In the genomic region with DNA sequence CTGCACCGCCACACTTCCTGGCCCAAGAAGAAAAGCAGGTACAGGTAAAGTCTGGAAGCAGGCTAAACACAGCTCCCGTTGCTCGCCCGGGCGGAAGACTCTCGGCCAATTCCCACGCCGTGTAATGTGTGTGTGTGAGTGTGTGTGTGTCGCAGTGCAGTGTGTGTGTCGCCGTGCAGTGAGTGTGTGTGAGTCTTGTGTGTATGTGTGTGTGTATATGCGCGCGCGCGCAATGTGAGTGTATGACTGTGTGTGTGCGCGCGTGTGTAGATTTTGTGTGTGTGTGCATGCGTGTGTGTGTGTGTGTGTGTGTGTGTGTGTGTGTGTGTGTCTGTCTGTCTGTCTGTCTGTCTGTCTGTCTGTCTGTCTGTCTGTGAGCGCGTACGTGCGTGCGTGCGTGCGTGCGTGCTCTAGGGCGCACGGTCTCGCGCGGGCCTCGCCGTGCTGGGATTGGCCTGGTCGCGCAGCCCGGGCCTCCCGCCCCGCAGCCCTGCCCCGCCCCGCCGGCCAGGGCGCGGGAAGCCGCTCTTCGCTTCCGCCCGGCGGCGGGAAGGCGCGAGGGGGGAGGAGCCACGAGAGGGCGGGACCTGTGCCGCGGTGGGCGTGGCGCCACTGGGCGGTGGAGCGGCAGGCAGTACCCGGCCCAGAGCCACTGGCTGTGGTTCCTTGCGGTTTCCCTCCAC, we compare ENCODE assay signal across 8 mouse cellular contexts.
DNase-seq lines count a peak whose midpoint lies in the region; ATAC-seq and TF ChIP-seq lines count a peak whose summit lies in the region.

No protein-coding gene starts in this region.

- no peaks in the 10 kb centered on the region for H3K4me1 ChIP-seq in intestine, postnatal 0 days (replicated peaks; ENCODE audit: control insufficient read depth, insufficient read depth, low read length)
- H3K4me1 ChIP-seq in limb, embryonic 10.5 days: peaks cover 58% of the 10 kb centered on the region
- H3K4me1 ChIP-seq in midbrain, embryonic 12.5 days: peaks cover 48% of the 10 kb centered on the region

- peak; percentile 99 for DNase-seq in adrenal gland, postnatal 25 days
- DNase-seq in embryo, embryonic 11 days: peak; percentile 97
- peak; percentile 96 for DNase-seq in gastrocnemius, postnatal 4 days (ENCODE audit: low spot score in 2 of 2)
- peak; percentile 96 for DNase-seq in limb, embryonic 10.5 days (ENCODE audit: low spot score)
- DNase-seq in spleen, adult 12 weeks (ENCODE audit: low spot score): peak; percentile 13

- no peaks in the 10 kb centered on the region for H3K36me3 ChIP-seq in intestine, postnatal 0 days (ENCODE audit: control insufficient read depth, insufficient read depth)
- H3K36me3 ChIP-seq in limb, embryonic 10.5 days: no peaks in the 10 kb centered on the region
- no peaks in the 10 kb centered on the region for H3K36me3 ChIP-seq in midbrain, embryonic 12.5 days

- H3K27me3 ChIP-seq in intestine, postnatal 0 days (replicated peaks; ENCODE audit: control insufficient read depth, insufficient read depth, low read length): no peaks in the 10 kb centered on the region
- H3K27me3 ChIP-seq in limb, embryonic 10.5 days (ENCODE audit: low read depth, poor library complexity, severe bottlenecking): no peaks in the 10 kb centered on the region
- no peaks in the 10 kb centered on the region for H3K27me3 ChIP-seq in midbrain, embryonic 12.5 days

- H3K27ac ChIP-seq in intestine, postnatal 0 days (ENCODE audit: low read depth, low read length): peak overlapping the region; percentile 94
- peak overlapping the region; percentile 96 for H3K27ac ChIP-seq in limb, embryonic 10.5 days
- peak overlapping the region; percentile 91 for H3K27ac ChIP-seq in midbrain, embryonic 12.5 days (replicated peaks)

- no peaks in the 10 kb centered on the region for H3K9me3 ChIP-seq in intestine, postnatal 0 days (ENCODE audit: control insufficient read depth)
- no peaks in the 10 kb centered on the region for H3K9me3 ChIP-seq in limb, embryonic 10.5 days (replicated peaks)
- H3K9me3 ChIP-seq in midbrain, embryonic 12.5 days: no peaks in the 10 kb centered on the region

- no peak for TF ChIP-seq CTCF in intestine, postnatal 0 days (IDR thresholded peaks at IDR 0.05; ENCODE audit: low read depth)

- H3K4me2 ChIP-seq in intestine, postnatal 0 days (replicated peaks; ENCODE audit: low read depth): peak overlapping the region; percentile 89
- H3K4me2 ChIP-seq in midbrain, embryonic 12.5 days (replicated peaks): peak overlapping the region; percentile 94

- H3K9ac ChIP-seq in intestine, postnatal 0 days (ENCODE audit: low read depth, low read length): peak overlapping the region; percentile 54
- H3K9ac ChIP-seq in midbrain, embryonic 12.5 days (replicated peaks): peak overlapping the region; percentile 64

- peak overlapping the region; percentile 51 for H3K4me3 ChIP-seq in intestine, postnatal 0 days (ENCODE audit: low read depth, low read length)
- peak overlapping the region; percentile 61 for H3K4me3 ChIP-seq in limb, embryonic 10.5 days
- peak overlapping the region; percentile 45 for H3K4me3 ChIP-seq in midbrain, embryonic 12.5 days

- ATAC-seq in intestine, postnatal 0 days: peak; percentile 97
- peak; percentile 97 for ATAC-seq in midbrain, embryonic 12.5 days (ENCODE audit: low FRiP score, low read depth)
- no peak for ATAC-seq in activated CD4-positive, CD25-positive, alpha-beta regulatory T cell, adult 4 months

- under 1% methylated on average over 62 of the region's 63 CpGs for WGBS in intestine, postnatal 0 days
- under 1% methylated on average over 62 of the region's 63 CpGs for WGBS in limb, embryonic 10.5 days
- WGBS in midbrain, embryonic 12.5 days: under 1% methylated on average over 42 of the region's 63 CpGs

Comparison
In these comparisons a context has a peak if more than half of its experiments do, and no peak if none do; other contexts are left out.
1. DNase-seq: peak in every context shown above with its lines; median percentile 99 in adrenal gland, postnatal 25 days; 97 in embryo, embryonic 11 days; 96 in gastrocnemius, postnatal 4 days; 96 in limb, embryonic 10.5 days; 13 in spleen, adult 12 weeks.